Mouse (Mus musculus): ENCODE measurements at regions not wholly inside any gene's neighbourhood (a gene's known extent, or its start where the extent isn't known, plus 50 kb on each side); places are given as distances from the start of the nearest gene placed in this dataset.
A peak's percentile ranks its signal among the peaks of the same experiment; 100 is the strongest.

GRCm38 (mm10) chr12:26092311-26092710, 322.7 kb downstream of the Rnf144a start:
- H3K4me1 ChIP-seq (replicated peaks; ENCODE audit: control insufficient read depth, insufficient read depth, low read length) = no peaks in the 10 kb centered on the region
- DNase-seq (ENCODE audit: low spot score) (no peak), ATAC-seq (replicated peaks; ENCODE audit: low FRiP score) (no peak)
- WGBS = 74% methylated on average over 5 of the region's 5 CpGs
- H3K4me2 ChIP-seq = no peak overlapping the region
- H3K27ac ChIP-seq (ENCODE audit: low read depth, low read length) = no peak overlapping the region
- no peaks in the 10 kb centered on the region for H3K27me3 ChIP-seq (replicated peaks; ENCODE audit: control insufficient read depth, insufficient read depth, low read length)
- H3K4me3 ChIP-seq (ENCODE audit: low read depth, low read length) = no peak overlapping the region
- no peak overlapping the region for H3K9ac ChIP-seq (ENCODE audit: low read depth, low read length)
- H3K36me3 ChIP-seq (ENCODE audit: control insufficient read depth, insufficient read depth, low read length) = no peaks in the 10 kb centered on the region
- no peaks in the 10 kb centered on the region for H3K9me3 ChIP-seq (ENCODE audit: control insufficient read depth, low read length)

GRCm38 (mm10) chr12:26091865-26092264, 323.2 kb downstream of the Rnf144a start:
- no peaks in the 10 kb centered on the region for H3K27me3 ChIP-seq (replicated peaks; ENCODE audit: control insufficient read depth, insufficient read depth, low read length)
- no peak overlapping the region for H3K4me3 ChIP-seq (ENCODE audit: low read depth, low read length)
- H3K4me1 ChIP-seq (replicated peaks; ENCODE audit: control insufficient read depth, insufficient read depth, low read length) = no peaks in the 10 kb centered on the region
- ATAC-seq (replicated peaks; ENCODE audit: low FRiP score) (no peak), DNase-seq (ENCODE audit: low spot score) (no peak)
- no peaks in the 10 kb centered on the region for H3K9me3 ChIP-seq (ENCODE audit: control insufficient read depth, low read length)
- no peak overlapping the region for H3K4me2 ChIP-seq
- H3K36me3 ChIP-seq (ENCODE audit: control insufficient read depth, insufficient read depth, low read length) = no peaks in the 10 kb centered on the region
- no peak overlapping the region for H3K27ac ChIP-seq (ENCODE audit: low read depth, low read length)
- no peak overlapping the region for H3K9ac ChIP-seq (ENCODE audit: low read depth, low read length)
- WGBS = 63% methylated on average over 3 of the region's 3 CpGs

DNA sequence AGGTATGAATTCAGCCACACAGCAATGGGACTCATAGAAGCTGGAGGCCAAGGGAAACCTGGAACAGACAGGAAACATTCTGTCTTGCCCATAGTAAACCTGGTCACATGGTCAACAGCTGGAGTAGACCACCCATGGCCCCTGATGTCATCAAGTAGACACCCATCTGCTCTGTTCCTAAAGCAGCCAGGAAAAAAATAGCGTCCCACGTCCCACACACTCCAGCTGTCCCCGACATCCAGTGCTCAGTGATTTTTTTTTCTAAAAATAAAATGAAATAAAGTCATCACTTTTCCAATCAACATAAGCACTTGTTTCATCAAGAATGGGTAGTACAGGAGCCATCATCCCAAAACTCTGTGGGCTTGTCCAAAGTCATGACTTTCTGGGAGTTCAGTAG, 326.7 kb downstream of the Rnf144a start:
- H3K27me3 ChIP-seq (replicated peaks; ENCODE audit: control insufficient read depth, insufficient read depth, low read length) = no peaks in the 10 kb centered on the region
- no peak overlapping the region for H3K27ac ChIP-seq (ENCODE audit: low read depth, low read length)
- no peaks in the 10 kb centered on the region for H3K36me3 ChIP-seq (ENCODE audit: control insufficient read depth, insufficient read depth, low read length)
- WGBS = 74% methylated on average over 3 of the region's 3 CpGs
- H3K4me1 ChIP-seq (replicated peaks; ENCODE audit: control insufficient read depth, insufficient read depth, low read length) = no peaks in the 10 kb centered on the region
- no peaks in the 10 kb centered on the region for H3K9me3 ChIP-seq (ENCODE audit: control insufficient read depth, low read length)
- H3K9ac ChIP-seq (ENCODE audit: low read depth, low read length) = no peak overlapping the region
- no peak for ATAC-seq (replicated peaks; ENCODE audit: low FRiP score)
- H3K4me2 ChIP-seq = no peak overlapping the region
- H3K4me3 ChIP-seq (ENCODE audit: low read depth, low read length) = no peak overlapping the region
- no peak for DNase-seq (ENCODE audit: low spot score)

- WGBS = 81% methylated on average over 4 of the region's 4 CpGs
- H3K27ac ChIP-seq (ENCODE audit: low read depth, low read length) = no peak overlapping the region
- no peak overlapping the region for H3K9ac ChIP-seq (ENCODE audit: low read depth, low read length)
- H3K4me3 ChIP-seq (ENCODE audit: low read depth, low read length) = no peak overlapping the region
- H3K27me3 ChIP-seq (replicated peaks; ENCODE audit: control insufficient read depth, insufficient read depth, low read length) = no peaks in the 10 kb centered on the region
- ATAC-seq (replicated peaks; ENCODE audit: low FRiP score) = no peak
- no peaks in the 10 kb centered on the region for H3K36me3 ChIP-seq (ENCODE audit: control insufficient read depth, insufficient read depth, low read length)
- H3K4me2 ChIP-seq = no peak overlapping the region
- H3K9me3 ChIP-seq (ENCODE audit: control insufficient read depth, low read length) = no peaks in the 10 kb centered on the region
- DNase-seq (ENCODE audit: low spot score) = no peak
- no peaks in the 10 kb centered on the region for H3K4me1 ChIP-seq (replicated peaks; ENCODE audit: control insufficient read depth, insufficient read depth, low read length)
Measured at GRCm38 (mm10) chr12:26086923-26087322, 328.1 kb downstream of the Rnf144a start.

GRCm38 (mm10) chr12:26086414-26086813, 328.6 kb downstream of the Rnf144a start:
- WGBS = 85% methylated on average over 3 of the region's 3 CpGs
- Histone ChIP-seq H3K9ac (ENCODE audit: low read depth, low read length) (no peak overlapping the region), H3K36me3 (ENCODE audit: control insufficient read depth, insufficient read depth, low read length) (no peaks in the 10 kb centered on the region), H3K4me1 (replicated peaks; ENCODE audit: control insufficient read depth, insufficient read depth, low read length) (no peaks in the 10 kb centered on the region), H3K9me3 (ENCODE audit: control insufficient read depth, low read length) (no peaks in the 10 kb centered on the region), H3K4me2 (no peak overlapping the region), H3K4me3 (ENCODE audit: low read depth, low read length) (no peak overlapping the region), H3K27ac (ENCODE audit: low read depth, low read length) (no peak overlapping the region), H3K27me3 (replicated peaks; ENCODE audit: control insufficient read depth, insufficient read depth, low read length) (no peaks in the 10 kb centered on the region)
- ATAC-seq (replicated peaks; ENCODE audit: low FRiP score) = no peak
- DNase-seq (ENCODE audit: low spot score) = no peak

DNA sequence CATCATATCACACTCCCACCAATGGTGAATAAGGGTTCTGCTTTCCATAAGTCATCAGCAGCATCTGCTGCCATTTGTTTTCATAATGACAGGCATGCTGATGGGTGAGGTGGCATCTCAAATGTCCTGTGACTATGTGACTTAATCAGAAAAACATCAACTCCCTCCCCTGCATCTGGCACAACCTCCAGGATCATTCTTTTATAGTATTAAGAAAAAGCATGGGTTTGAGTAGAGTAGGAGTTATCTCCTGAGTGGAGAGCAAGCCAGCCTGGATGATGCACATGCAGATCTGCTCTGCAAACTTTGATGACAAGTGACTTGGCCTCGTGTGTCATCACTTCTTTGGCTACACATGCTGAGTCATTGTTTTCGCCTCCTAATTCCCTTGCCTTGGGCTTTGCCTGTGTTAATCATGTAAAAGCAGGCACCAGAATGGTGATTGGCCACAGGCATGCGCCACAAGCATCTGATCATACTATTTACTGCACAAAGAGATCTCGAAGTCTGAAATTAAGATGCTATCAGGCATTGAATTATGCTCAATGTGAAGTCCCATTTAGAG, 335.9 kb downstream of the Rnf144a start:
- no peaks in the 10 kb centered on the region for H3K9me3 ChIP-seq (ENCODE audit: control insufficient read depth, low read length)
- 56% methylated on average over 4 of the region's 4 CpGs for WGBS

GRCm38 (mm10) chr12:26075638-26076254, 339.3 kb downstream of the Rnf144a start:
- Histone ChIP-seq H3K4me1 (replicated peaks; ENCODE audit: control insufficient read depth, insufficient read depth, low read length) (no peaks in the 10 kb centered on the region), H3K9me3 (ENCODE audit: control insufficient read depth, low read length) (no peaks in the 10 kb centered on the region), H3K27me3 (replicated peaks; ENCODE audit: control insufficient read depth, insufficient read depth, low read length) (no peaks in the 10 kb centered on the region), H3K36me3 (ENCODE audit: control insufficient read depth, insufficient read depth, low read length) (no peaks in the 10 kb centered on the region), H3K27ac (ENCODE audit: low read depth, low read length) (no peak overlapping the region), H3K4me3 (ENCODE audit: low read depth, low read length) (no peak overlapping the region), H3K9ac (ENCODE audit: low read depth, low read length) (no peak overlapping the region), H3K4me2 (no peak overlapping the region)
- DNase-seq (ENCODE audit: low spot score) (no peak), ATAC-seq (replicated peaks; ENCODE audit: low FRiP score) (no peak)
- WGBS = 40% methylated on average over 9 of the region's 9 CpGs

More for the DNA sequence above, 335.9 kb downstream of the Rnf144a start:
- Histone ChIP-seq H3K4me1 (replicated peaks; ENCODE audit: control insufficient read depth, insufficient read depth, low read length) (no peaks in the 10 kb centered on the region), H3K9ac (ENCODE audit: low read depth, low read length) (no peak overlapping the region), H3K27me3 (replicated peaks; ENCODE audit: control insufficient read depth, insufficient read depth, low read length) (no peaks in the 10 kb centered on the region), H3K4me2 (no peak overlapping the region), H3K36me3 (ENCODE audit: control insufficient read depth, insufficient read depth, low read length) (no peaks in the 10 kb centered on the region), H3K4me3 (ENCODE audit: low read depth, low read length) (no peak overlapping the region), H3K27ac (ENCODE audit: low read depth, low read length) (no peak overlapping the region)
- DNase-seq (ENCODE audit: low spot score) (no peak), ATAC-seq (replicated peaks; ENCODE audit: low FRiP score) (no peak)

- Histone ChIP-seq H3K4me3 (ENCODE audit: low read depth, low read length) (no peak overlapping the region), H3K27ac (ENCODE audit: low read depth, low read length) (no peak overlapping the region), H3K27me3 (replicated peaks; ENCODE audit: control insufficient read depth, insufficient read depth, low read length) (no peaks in the 10 kb centered on the region), H3K4me1 (replicated peaks; ENCODE audit: control insufficient read depth, insufficient read depth, low read length) (peaks cover 4% of the 10 kb centered on the region; the same call in 1 of the 2 replicates), H3K9me3 (ENCODE audit: control insufficient read depth, low read length) (no peaks in the 10 kb centered on the region), H3K4me2 (no peak overlapping the region), H3K9ac (ENCODE audit: low read depth, low read length) (no peak overlapping the region), H3K36me3 (ENCODE audit: control insufficient read depth, insufficient read depth, low read length) (no peaks in the 10 kb centered on the region)
- WGBS = 84% methylated on average over 7 of the region's 7 CpGs
- no peak for ATAC-seq (replicated peaks; ENCODE audit: low FRiP score)
- no peak for DNase-seq (ENCODE audit: low spot score)
Measured at GRCm38 (mm10) chr12:26072180-26072579, 342.9 kb downstream of the Rnf144a start.

DNA sequence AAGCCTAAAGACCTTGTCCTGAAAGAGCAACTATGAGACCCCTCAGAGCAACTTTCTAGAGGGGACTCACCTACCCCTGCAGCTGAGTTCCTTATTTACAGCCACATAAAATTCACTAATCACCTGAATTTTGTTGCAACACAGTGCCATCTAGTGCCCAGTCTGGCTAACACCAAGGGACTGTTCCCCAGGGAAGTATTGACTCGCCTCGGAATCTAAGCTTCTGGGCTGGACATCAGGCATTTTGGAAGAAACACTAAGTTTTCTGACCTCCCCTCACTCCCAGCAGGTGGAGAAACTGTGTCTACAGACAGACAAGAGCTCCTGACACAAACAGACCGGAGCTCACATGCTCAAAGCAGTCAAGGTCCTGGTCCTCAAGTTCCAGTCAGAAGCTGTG, 343.4 kb downstream of the Rnf144a start:
- peaks cover 4% of the 10 kb centered on the region; the same call in 1 of the 2 replicates for H3K4me1 ChIP-seq (replicated peaks; ENCODE audit: control insufficient read depth, insufficient read depth, low read length)
- H3K9me3 ChIP-seq (ENCODE audit: control insufficient read depth, low read length) = no peaks in the 10 kb centered on the region
- H3K4me3 ChIP-seq (ENCODE audit: low read depth, low read length) = no peak overlapping the region
- H3K36me3 ChIP-seq (ENCODE audit: control insufficient read depth, insufficient read depth, low read length) = no peaks in the 10 kb centered on the region
- WGBS = 17% methylated on average over 3 of the region's 3 CpGs
- H3K27ac ChIP-seq (ENCODE audit: low read depth, low read length) = no peak overlapping the region
- H3K9ac ChIP-seq (ENCODE audit: low read depth, low read length) = no peak overlapping the region
- no peak overlapping the region for H3K4me2 ChIP-seq
- no peak for ATAC-seq (replicated peaks; ENCODE audit: low FRiP score)
- no peaks in the 10 kb centered on the region for H3K27me3 ChIP-seq (replicated peaks; ENCODE audit: control insufficient read depth, insufficient read depth, low read length)
- peak; percentile 37 for DNase-seq (ENCODE audit: low spot score)
